Mouse (Mus musculus) heart, postnatal 0 days (tissue): Measurements from ENCODE around the gene Ky.

Experiments used
- CTCF ChIP-seq: IDR thresholded peaks from 2 replicates; pipeline ENCODE4 v1.5.1; 2016; ENCODE audit warnings: antibody characterized with exemption, control low read depth, low read depth
- EP300 ChIP-seq: IDR thresholded peaks from 2 replicates; pipeline ENCODE4 v1.6.1; 2016; ENCODE audit warnings: antibody characterized with exemption, low read depth

DNA sequence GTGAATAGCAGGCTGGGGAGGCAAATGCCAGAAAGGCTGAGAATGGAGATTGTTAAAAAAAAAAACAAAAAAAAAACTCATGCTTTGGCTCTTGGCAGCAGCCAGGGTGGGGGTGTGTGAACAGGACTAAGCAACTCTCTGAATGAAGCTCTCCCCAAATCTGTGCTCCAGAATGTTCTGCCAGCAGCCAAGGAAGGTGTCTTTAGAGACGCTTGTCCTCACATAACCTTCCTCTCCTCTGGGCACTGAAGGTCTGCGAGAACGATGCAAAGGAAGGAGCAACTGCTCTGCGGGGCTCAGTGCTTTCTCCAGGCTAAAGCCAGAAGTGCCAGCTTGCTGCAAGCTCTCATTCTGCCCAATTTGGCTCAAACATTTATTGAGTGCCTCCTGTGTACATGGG, 6.3 kb upstream of the Ky start:
- TF ChIP-seq CTCF (no peak), EP300 (no peak)
